Mouse (Mus musculus) thymus, adult 2 months (tissue): ENCODE results near the gene Ncf2.

ENCODE experiments used
- CTCF ChIP-seq: fragments of 200-500 bp; IDR thresholded peaks from 2 replicates; pipeline ENCODE4 v1.5.1; 2012; ENCODE audit warnings: mild to moderate bottlenecking, control low read depth, low read length, moderate library complexity, borderline replicate concordance; ENCODE audit not compliant: control insufficient read depth, poor library complexity, insufficient read depth; ENCODE audit errors: extremely low read depth
- POLR2A ChIP-seq: fragments of 200-500 bp; IDR thresholded peaks from 2 replicates; pipeline ENCODE4 v1.6.1; 2012; ENCODE audit warnings: mild to moderate bottlenecking, low read length, control low read depth, moderate library complexity; ENCODE audit not compliant: control insufficient read depth, poor library complexity, insufficient read depth; ENCODE audit errors: extremely low read depth

- TF ChIP-seq CTCF (no peak), POLR2A (no peak)
Observed at GRCm38 (mm10) chr1:152846856-152847255, 46.9 kb downstream of the Ncf2 start.
